In genomic region chr17:11260663-11261062, GRCm38 (mm10) we compare ENCODE assay signal across 14 mouse cellular contexts.
DNase-seq lines count a peak whose midpoint lies in the region; ATAC-seq and TF ChIP-seq lines count a peak whose summit lies in the region.
"Had no signal": no experiment of that assay in that cellular context is flagged by ENCODE, and none has a peak within 500 bp of the region (broad histone marks: within the 10 kb centered on the region; RNA-seq: fewer than 3 reads in every experiment).

No protein-coding gene starts in this region.

- no peaks in the 10 kb centered on the region for H3K9me3 ChIP-seq in midbrain, embryonic 14.5 days (ENCODE audit: control insufficient read depth, low read length)
- H3K9me3 ChIP-seq in midbrain, embryonic 13.5 days: no peaks in the 10 kb centered on the region
- H3K9me3 ChIP-seq in neural tube, embryonic 15.5 days (replicated peaks): no peaks in the 10 kb centered on the region

- intact Hi-C loops in heart, postnatal 25 days (cut with DNase I): no loop called here

- no peak overlapping the region for H3K9ac ChIP-seq in midbrain, embryonic 14.5 days (replicated peaks; ENCODE audit: low read length)
- H3K9ac ChIP-seq in midbrain, embryonic 13.5 days (replicated peaks): no peak overlapping the region
- H3K9ac ChIP-seq in neural tube, embryonic 15.5 days (replicated peaks): no peak overlapping the region

- DNase-seq in heart, adult 11 months: peak; percentile 87
- no peak for DNase-seq in heart, postnatal 25 days (ENCODE audit: low spot score)
- DNase-seq in midbrain, embryonic 14.5 days: peak; percentile 28
- DNase-seq in right cerebral cortex, postnatal 25 days: no peak
- DNase-seq: adrenal gland, adult 8-10 months; lung, adult 2 months; thymus, postnatal 25 days had no signal

- no peaks in the 10 kb centered on the region for H3K4me1 ChIP-seq in midbrain, embryonic 14.5 days (ENCODE audit: control insufficient read depth, insufficient read depth, low read length)
- H3K4me1 ChIP-seq in midbrain, embryonic 13.5 days (replicated peaks): no peaks in the 10 kb centered on the region
- peaks cover 5% of the 10 kb centered on the region; the same call in 1 of the 2 replicates for H3K4me1 ChIP-seq in embryonic fibroblast, embryonic 13.5 days (ENCODE audit: control insufficient read depth, insufficient read depth, low read length)
- H3K4me1 ChIP-seq in neural tube, embryonic 15.5 days: peaks cover 26% of the 10 kb centered on the region

- no peaks in the 10 kb centered on the region for H3K36me3 ChIP-seq in midbrain, embryonic 14.5 days (ENCODE audit: control insufficient read depth, insufficient read depth, low read length)
- no peaks in the 10 kb centered on the region for H3K36me3 ChIP-seq in midbrain, embryonic 13.5 days
- no peaks in the 10 kb centered on the region for H3K36me3 ChIP-seq in neural tube, embryonic 15.5 days

- WGBS in midbrain, embryonic 14.5 days: 73% methylated on average over 8 of the region's 8 CpGs
- WGBS in midbrain, embryonic 13.5 days: 79% methylated on average over 8 of the region's 8 CpGs
- WGBS in neural tube, embryonic 15.5 days: 22% methylated on average over 8 of the region's 8 CpGs

- H3K27ac ChIP-seq in midbrain, embryonic 14.5 days (replicated peaks; ENCODE audit: low read depth, low read length): no peak overlapping the region
- H3K27ac ChIP-seq in midbrain, embryonic 13.5 days: no peak overlapping the region
- H3K27ac ChIP-seq in embryonic fibroblast, embryonic 13.5 days (ENCODE audit: insufficient read depth, low read length): peak overlapping the region; percentile 16; the same call in 1 of the 2 replicates
- H3K27ac ChIP-seq in neural tube, embryonic 15.5 days (replicated peaks): no peak overlapping the region
- H3K27ac ChIP-seq: heart, adult 2 months had no signal

- no peaks in the 10 kb centered on the region for H3K27me3 ChIP-seq in midbrain, embryonic 14.5 days (ENCODE audit: control insufficient read depth, insufficient read depth, low read length)
- H3K27me3 ChIP-seq in midbrain, embryonic 13.5 days: no peaks in the 10 kb centered on the region
- no peaks in the 10 kb centered on the region for H3K27me3 ChIP-seq in neural tube, embryonic 15.5 days (replicated peaks)

- no peak overlapping the region for H3K4me2 ChIP-seq in midbrain, embryonic 14.5 days (ENCODE audit: low read length)
- no peak overlapping the region for H3K4me2 ChIP-seq in midbrain, embryonic 13.5 days (replicated peaks)
- no peak overlapping the region for H3K4me2 ChIP-seq in neural tube, embryonic 15.5 days

- no peak for ATAC-seq in midbrain, embryonic 14.5 days (ENCODE audit: low FRiP score, low TSS enrichment)
- ATAC-seq in midbrain, embryonic 13.5 days: no peak
- peak; percentile 78 for ATAC-seq in neural tube, embryonic 15.5 days (ENCODE audit: low FRiP score)
- no peak for ATAC-seq in CD4-positive, CD25-positive, alpha-beta regulatory T cell, adult 4 months
- ATAC-seq: intestine, postnatal 0 days; midbrain, embryonic 16.5 days had no signal

- TF ChIP-seq POLR2A in embryonic fibroblast, embryonic 13.5 days (IDR thresholded peaks at IDR 0.05; ENCODE audit: low read depth, low read length): no peak

- no peak for TF ChIP-seq CTCF in embryonic fibroblast, embryonic 13.5 days (IDR thresholded peaks at IDR 0.05; ENCODE audit: borderline replicate concordance, insufficient read depth, low read length)

- no peak overlapping the region for H3K4me3 ChIP-seq in midbrain, embryonic 14.5 days (replicated peaks; ENCODE audit: low read depth, low read length)
- H3K4me3 ChIP-seq in midbrain, embryonic 13.5 days (replicated peaks): no peak overlapping the region
- H3K4me3 ChIP-seq in embryonic fibroblast, embryonic 13.5 days (ENCODE audit: insufficient read depth, low read length): no peak overlapping the region
- H3K4me3 ChIP-seq in neural tube, embryonic 15.5 days (replicated peaks): no peak overlapping the region
- H3K4me3 ChIP-seq: heart, adult 2 months had no signal

Comparison
In these comparisons a context has a peak if more than half of its experiments do, and no peak if none do; other contexts are left out.
1. DNase-seq: peak in heart, adult 11 months (single experiment) and midbrain, embryonic 14.5 days (single experiment); none in heart, postnatal 25 days (single experiment) and right cerebral cortex, postnatal 25 days (single experiment).